Mouse (Mus musculus) C2C12 (cell line): Measurements from ENCODE around the gene Clrn1. TPM values are rescaled to one million over a fixed set of nuclear protein-coding genes. Genes with fewer than 3 reads are reported as not detected.

Source experiments
- H3K27me3 ChIP-seq: one replicate; pipeline ENCODE4 v1.6.1; 2011; ENCODE audit not compliant: control insufficient read depth, insufficient read depth, insufficient read length
- H3K36me3 ChIP-seq: one replicate; pipeline ENCODE4 v1.6.1; 2011; ENCODE audit not compliant: control insufficient read depth, insufficient read depth
- H3K4me3 ChIP-seq: one replicate; pipeline ENCODE4 v1.5.1; 2011; ENCODE audit warnings: mild to moderate bottlenecking, control low read depth; ENCODE audit not compliant: poor library complexity, insufficient read depth, severe bottlenecking
- H3K79me2 ChIP-seq: one replicate; pipeline ENCODE4 v1.6.1; 2011; ENCODE audit not compliant: control insufficient read depth, insufficient read depth
- H3K79me3 ChIP-seq: one replicate; pipeline ENCODE4 v1.6.1; 2011; ENCODE audit warnings: low read depth, control low read depth
- H3ac ChIP-seq: one replicate; pipeline ENCODE3; 2011; ENCODE audit warnings: low read depth; ENCODE audit not compliant: control insufficient read depth, insufficient read length
- CEBPB ChIP-seq: IDR thresholded peaks from one replicate; pipeline ENCODE4 v1.6.1; 2011; ENCODE audit warnings: low read depth, mild to moderate bottlenecking, control low read depth, moderate library complexity
- CTCF ChIP-seq: IDR thresholded peaks from one replicate; pipeline ENCODE4 v1.5.1; 2011; ENCODE audit not compliant: control insufficient read depth, insufficient read depth, insufficient read length
- FOSL1 ChIP-seq: IDR thresholded peaks from one replicate; pipeline ENCODE4 v1.8.0; 2011; ENCODE audit warnings: mild to moderate bottlenecking, low read length; ENCODE audit not compliant: poor library complexity, insufficient read depth, severe bottlenecking
- MAX ChIP-seq: IDR thresholded peaks from one replicate; pipeline ENCODE4 v1.6.1; 2011; ENCODE audit warnings: mild to moderate bottlenecking, control low read depth
- MYOD1 ChIP-seq: IDR thresholded peaks from one replicate; pipeline ENCODE4 v1.6.1; 2011; ENCODE audit warnings: low read depth; ENCODE audit not compliant: control insufficient read depth, insufficient read length
- MYOG ChIP-seq: IDR thresholded peaks from one replicate; pipeline ENCODE4 v1.6.1; 2011; ENCODE audit not compliant: control insufficient read depth, insufficient read length; ENCODE audit errors: extremely low read depth
- USF1 ChIP-seq: IDR thresholded peaks from one replicate; pipeline ENCODE4 v1.6.1; 2011; ENCODE audit warnings: low read depth, mild to moderate bottlenecking, control low read depth, moderate library complexity
- polyA plus RNA-seq: library from polyadenylated mRNA; unstranded; fragments of >200 nt; fragmentation: generic; extraction: Trizol; gene quantifications from one replicate; pipeline ENCODE4 v1.2.1, GENCODE M21; 2012; ENCODE audit warnings: missing spikeins

The Clrn1 gene
- polyA plus RNA-seq, 1 experiment = 0.04 TPM

DNA sequence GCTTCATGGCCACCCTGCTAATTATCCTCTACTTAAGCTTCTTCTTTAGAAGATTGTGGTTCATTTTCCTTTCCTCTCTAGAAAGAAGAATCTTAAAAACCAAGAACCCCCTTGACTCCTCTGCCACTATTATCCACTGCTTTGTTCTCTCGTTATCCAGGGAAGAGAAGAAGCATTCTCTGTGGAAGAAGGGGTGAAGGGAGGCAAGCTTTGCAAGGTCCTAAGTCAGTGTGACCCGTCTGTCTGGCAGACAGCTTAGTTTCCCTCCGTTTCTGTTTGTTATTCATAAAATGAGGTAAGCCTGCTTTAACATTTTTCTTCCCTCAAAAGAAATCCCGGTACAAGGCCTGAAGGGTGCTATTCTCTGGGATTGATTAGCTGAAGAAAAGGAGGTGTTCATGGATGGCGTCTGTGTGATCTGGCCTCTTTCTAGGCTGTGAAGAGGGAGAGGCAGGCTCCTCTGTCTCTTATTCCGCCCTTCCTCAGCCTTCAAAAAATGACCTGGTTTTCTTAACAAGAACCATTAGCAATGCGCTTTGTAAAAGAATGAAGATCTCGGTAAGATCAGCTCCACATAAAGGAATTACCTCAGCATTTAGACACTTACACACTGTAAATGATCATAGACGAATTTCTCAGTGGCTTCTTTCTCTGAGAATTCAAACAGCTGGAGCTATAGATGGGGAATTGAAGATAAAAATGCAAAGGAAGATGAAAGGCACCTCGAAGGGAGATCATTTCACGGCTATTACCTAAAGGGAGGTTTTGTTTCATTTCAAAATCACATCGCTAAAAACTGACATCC, 75.8 kb downstream of the Clrn1 start:
- Histone ChIP-seq H3K4me3 (no peak overlapping the region), H3K27me3 (no peaks in the 10 kb centered on the region), H3K79me3 (no peaks in the 10 kb centered on the region), H3K36me3 (no peaks in the 10 kb centered on the region), H3K79me2 (no peaks in the 10 kb centered on the region), H3ac (no peak overlapping the region)
- TF ChIP-seq CEBPB (no peak), MYOG (no peak), MYOD1 (no peak), FOSL1 (no peak), USF1 (no peak), MAX (no peak), CTCF (no peak)

- TF ChIP-seq FOSL1 = no peak
- TF ChIP-seq CTCF = no peak
- no peak for TF ChIP-seq USF1
- no peak for TF ChIP-seq MAX
- no peak for TF ChIP-seq CEBPB
- no peak for TF ChIP-seq MYOD1
- TF ChIP-seq MYOG = no peak
- Histone ChIP-seq H3K79me2 (no peaks in the 10 kb centered on the region), H3ac (no peak overlapping the region), H3K4me3 (no peak overlapping the region), H3K79me3 (no peaks in the 10 kb centered on the region), H3K36me3 (no peaks in the 10 kb centered on the region), H3K27me3 (no peaks in the 10 kb centered on the region)
Observed at GRCm38 (mm10) chr3:58808636-58809035, 76.5 kb downstream of the Clrn1 start.

DNA sequence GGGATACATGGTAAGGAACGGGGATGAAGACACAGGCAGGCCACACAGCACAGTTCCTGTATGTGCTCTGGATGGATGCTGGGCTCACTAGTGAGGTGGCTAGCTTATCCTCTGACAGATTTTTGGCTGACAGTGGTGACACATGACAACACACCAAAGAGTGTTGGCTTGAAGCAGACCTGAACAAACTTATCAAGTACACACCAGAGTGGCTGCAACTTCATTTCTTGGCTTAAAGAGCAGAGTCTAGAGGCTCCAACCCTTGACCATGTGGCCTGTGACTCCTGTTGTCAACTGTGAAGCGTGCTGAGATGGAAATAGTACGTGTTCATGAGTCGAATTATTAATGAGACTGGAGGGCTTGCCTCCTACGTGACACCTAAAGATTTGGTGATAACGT, 80.4 kb downstream of the Clrn1 start:
- no peaks in the 10 kb centered on the region for H3K79me3 ChIP-seq
- H3K27me3 ChIP-seq = peaks cover 3% of the 10 kb centered on the region
- TF ChIP-seq MYOG (no peak), CEBPB (no peak), FOSL1 (no peak), USF1 (no peak), MAX (no peak), CTCF (no peak), MYOD1 (no peak)
- H3K4me3 ChIP-seq = no peak overlapping the region
- no peak overlapping the region for H3ac ChIP-seq
- no peaks in the 10 kb centered on the region for H3K36me3 ChIP-seq
- H3K79me2 ChIP-seq = no peaks in the 10 kb centered on the region

GRCm38 (mm10) chr3:58798676-58799075, 86.5 kb downstream of the Clrn1 start:
- TF ChIP-seq CTCF = no peak
- Histone ChIP-seq H3K36me3 (no peaks in the 10 kb centered on the region), H3K27me3 (peaks cover 3% of the 10 kb centered on the region), H3K4me3 (no peak overlapping the region), H3K79me2 (no peaks in the 10 kb centered on the region), H3ac (no peak overlapping the region), H3K79me3 (no peaks in the 10 kb centered on the region)

DNA sequence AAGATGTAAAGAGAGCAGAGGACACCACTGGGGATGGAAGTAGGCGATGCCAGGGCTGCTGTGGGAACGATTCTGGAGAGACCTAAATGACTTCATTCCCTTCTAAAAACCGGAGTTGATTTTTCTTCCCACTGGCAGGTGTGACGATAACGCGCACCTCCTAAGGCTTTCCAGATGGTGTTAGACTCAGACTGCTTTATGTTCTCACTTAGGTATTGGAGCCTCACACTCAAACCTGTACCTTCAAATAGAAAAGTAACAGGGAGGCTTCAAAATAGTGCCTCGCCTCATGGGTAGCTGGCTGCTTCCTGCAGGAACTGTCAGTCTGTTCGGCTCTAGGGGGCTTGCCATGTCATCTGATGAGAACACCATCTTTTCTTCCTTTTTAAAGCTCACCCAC, 86.9 kb downstream of the Clrn1 start:
- no peak overlapping the region for H3ac ChIP-seq
- no peaks in the 10 kb centered on the region for H3K79me3 ChIP-seq
- H3K36me3 ChIP-seq = no peaks in the 10 kb centered on the region
- no peak for TF ChIP-seq MYOD1
- no peak for TF ChIP-seq MYOG
- no peak for TF ChIP-seq USF1
- no peak for TF ChIP-seq CTCF
- TF ChIP-seq FOSL1 = no peak
- no peak for TF ChIP-seq CEBPB
- no peak for TF ChIP-seq MAX
- H3K4me3 ChIP-seq = no peak overlapping the region
- peaks cover 3% of the 10 kb centered on the region for H3K27me3 ChIP-seq
- no peaks in the 10 kb centered on the region for H3K79me2 ChIP-seq

Other genes with a start within 250 kb of the Clrn1 start
- 0.06 TPM for gene Erich6, start 248.1 kb downstream of the Clrn1 start, polyA plus RNA-seq
- 18.4 TPM for gene Siah2, start 192.9 kb downstream of the Clrn1 start, polyA plus RNA-seq
- gene Mindy4b-ps, start 63.0 kb downstream of the Clrn1 start, polyA plus RNA-seq = not detected
- gene Med12l, start 120.5 kb upstream of the Clrn1 start, polyA plus RNA-seq = not detected
- not detected for gene Gpr171, start 216.5 kb upstream of the Clrn1 start, polyA plus RNA-seq